Mouse (Mus musculus) heart, adult 2 months (tissue): ENCODE data around the gene Oas1g. TPM values are rescaled to one million over a fixed set of nuclear protein-coding genes. Genes with fewer than 3 reads are reported as not detected.

Experiments used
- DNase-seq, 2 experiments: peaks; one replicate each; pipeline ENCODE4 v3.0.0; 2021
- H3K27ac ChIP-seq: fragments of 200-600 bp; 2 replicates; pipeline ENCODE4 v1.8.1; 2022
- H3K27me3 ChIP-seq: fragments of 200-500 bp; 2 replicates; pipeline ENCODE4 v1.6.1; 2012; ENCODE audit warnings: mild to moderate bottlenecking, low read length, inconsistent platforms, mixed read lengths; ENCODE audit not compliant: control insufficient read depth, insufficient read depth
- H3K36me3 ChIP-seq: fragments of 200-500 bp; 2 replicates; pipeline ENCODE4 v1.6.1; 2012; ENCODE audit warnings: low read length, inconsistent platforms; ENCODE audit not compliant: control insufficient read depth, insufficient read depth
- H3K4me1 ChIP-seq: fragments of 200-500 bp; 2 replicates; pipeline ENCODE4 v1.6.1; 2011; ENCODE audit warnings: low read length; ENCODE audit not compliant: control insufficient read depth, insufficient read depth
- H3K4me3 ChIP-seq: fragments of 200-600 bp; 2 replicates; pipeline ENCODE4 v1.8.1; 2022
- H3K79me2 ChIP-seq: fragments of 200-500 bp; replicated peaks from 2 replicates; pipeline ENCODE4 v1.6.1; 2012; ENCODE audit warnings: mild to moderate bottlenecking, inconsistent platforms, low read length, moderate library complexity, mixed read lengths; ENCODE audit not compliant: control insufficient read depth, insufficient read depth
- H3K9ac ChIP-seq: fragments of 200-500 bp; 2 replicates; pipeline ENCODE4 v1.6.1; 2012; ENCODE audit warnings: low read depth, mild to moderate bottlenecking, control low read depth, inconsistent platforms, low read length, mixed read lengths
- CTCF ChIP-seq: fragments of 200-600 bp; IDR thresholded peaks from 2 replicates; pipeline ENCODE4 v1.8.1; 2022; ENCODE audit warnings: antibody characterized with exemption, mild to moderate bottlenecking, moderate library complexity
- EP300 ChIP-seq: fragments of 200-500 bp; IDR thresholded peaks from 2 replicates; pipeline ENCODE4 v1.6.1; 2011; ENCODE audit warnings: low read depth, low read length, control low read depth; ENCODE audit not compliant: insufficient read depth
- POLR2A ChIP-seq: fragments of 200-500 bp; IDR thresholded peaks from 2 replicates; pipeline ENCODE4 v1.6.1; 2011; ENCODE audit warnings: mild to moderate bottlenecking, low read depth, low read length, control low read depth; ENCODE audit not compliant: insufficient read depth
- WGBS: fragments of 180-500 bp; shearing (Covaris S2); methylation state at CpG from one replicate; pipeline ENCODE4 v1.1.7; 2018; 5-methylcytosine and 5-hydroxymethylcytosine counted together
- intact Hi-C: fragments of 180-260 bp; cut with DNase I; formaldehyde crosslinking; loops from one replicate; pipeline ENCODE4 v1.15.1; 2025
- polyA plus RNA-seq: library from polyadenylated mRNA; depleted of rRNA; stranded (reverse); fragments of >200 nt; gene quantifications from 2 replicates; pipeline ENCODE4 v1.2.3, GENCODE M21; 2012
- total RNA-seq, 2 experiments: library from RNA; stranded (reverse); gene quantifications; 2 replicates each; pipeline ENCODE4 v1.2.3; 2021

Oas1g gene
- total and polyA plus RNA-seq, 3 experiments = 0.34 to 1.0 TPM; not detected in 1

DNA sequence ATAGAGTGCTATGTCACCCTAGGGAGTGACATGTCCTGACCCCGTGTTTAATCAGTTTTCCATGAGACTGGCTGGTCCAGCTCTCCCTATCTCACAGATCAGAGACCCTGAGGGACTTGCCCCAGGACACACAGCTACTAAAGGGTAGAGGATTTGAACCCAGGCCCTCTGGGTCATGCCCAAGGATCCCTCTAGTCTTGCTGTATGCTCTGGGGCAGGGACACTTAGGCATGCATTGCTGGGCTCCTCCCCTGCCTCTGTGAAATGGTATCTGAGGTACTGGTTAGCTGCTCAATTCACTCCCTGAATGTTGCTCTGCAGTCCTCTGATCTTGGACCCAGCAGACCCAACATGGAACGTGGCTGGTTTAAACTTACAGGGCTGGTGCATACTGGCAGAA lies 15.9 kb downstream of the Oas1g start:
- WGBS = 50% methylated on average over 2 of the region's 2 CpGs
- no peaks in the 10 kb centered on the region for H3K4me1 ChIP-seq
- H3K27ac ChIP-seq = no peak overlapping the region
- no peaks in the 10 kb centered on the region for H3K36me3 ChIP-seq
- no peak overlapping the region for H3K9ac ChIP-seq
- H3K27me3 ChIP-seq = no peaks in the 10 kb centered on the region; the same call in 1 of the 2 replicates
- no peak overlapping the region for H3K4me3 ChIP-seq
- no peak for TF ChIP-seq EP300
- no peak for TF ChIP-seq CTCF
- no peak for TF ChIP-seq POLR2A
- intact Hi-C loops = no loop called here
- no peaks in the 10 kb centered on the region for H3K79me2 ChIP-seq
- DNase-seq = no peak

DNA sequence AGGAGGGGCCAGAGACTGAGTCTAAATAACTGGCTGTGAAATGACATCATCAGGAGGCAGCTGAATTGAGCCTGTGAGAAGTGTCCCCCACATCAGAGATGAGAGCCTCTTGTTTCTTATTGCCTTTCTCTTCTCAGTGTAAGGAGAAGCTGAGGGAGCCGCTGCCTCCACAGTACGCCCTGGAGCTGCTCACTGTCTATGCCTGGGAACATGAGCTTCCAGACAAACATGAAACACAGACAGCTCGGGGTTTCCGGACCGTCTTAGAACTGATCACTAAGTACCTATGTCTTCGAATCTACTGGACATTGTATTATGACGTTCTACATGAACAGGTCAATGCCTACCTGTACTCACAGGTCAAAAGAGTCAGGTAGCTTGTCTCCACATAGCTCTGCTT lies 16.6 kb downstream of the Oas1g start:
- H3K4me3 ChIP-seq = no peak overlapping the region
- no peak overlapping the region for H3K27ac ChIP-seq
- no peaks in the 10 kb centered on the region for H3K36me3 ChIP-seq
- no peaks in the 10 kb centered on the region; the same call in 1 of the 2 replicates for H3K27me3 ChIP-seq
- no peak for TF ChIP-seq POLR2A
- no peak for TF ChIP-seq CTCF
- TF ChIP-seq EP300 = no peak
- H3K79me2 ChIP-seq = no peaks in the 10 kb centered on the region
- WGBS = 72% methylated on average over 7 of the region's 7 CpGs
- intact Hi-C loops = no loop called here
- H3K9ac ChIP-seq = no peak overlapping the region
- DNase-seq = no peak
- H3K4me1 ChIP-seq = no peaks in the 10 kb centered on the region

DNA sequence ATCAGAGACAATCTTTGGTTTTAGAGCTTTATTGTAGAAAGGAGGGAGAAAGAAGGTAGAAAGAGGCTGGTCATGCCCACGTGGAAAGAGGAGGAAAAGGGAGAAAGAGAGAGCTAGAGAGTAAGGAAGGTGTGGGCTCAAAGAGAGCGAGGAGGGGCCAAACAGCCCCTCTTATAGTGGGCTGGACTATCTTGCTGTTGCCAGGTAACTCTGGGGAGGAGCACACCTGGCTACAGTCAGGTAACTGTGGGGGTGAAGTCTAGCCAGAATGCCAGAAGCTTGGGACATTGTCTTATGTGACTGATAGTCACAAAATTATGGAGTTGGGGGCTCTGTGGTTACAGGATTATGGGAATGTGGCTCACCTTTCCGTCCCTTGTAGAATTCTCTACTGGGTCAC lies 17.3 kb downstream of the Oas1g start:
- Histone ChIP-seq H3K27me3 (no peaks in the 10 kb centered on the region; the same call in 1 of the 2 replicates), H3K36me3 (no peaks in the 10 kb centered on the region), H3K27ac (no peak overlapping the region), H3K4me3 (no peak overlapping the region), H3K79me2 (no peaks in the 10 kb centered on the region), H3K9ac (no peak overlapping the region), H3K4me1 (no peaks in the 10 kb centered on the region)
- intact Hi-C loops = no loop called here
- 52% methylated on average over 3 of the region's 3 CpGs for WGBS
- DNase-seq = no peak
- no peak for TF ChIP-seq CTCF
- no peak for TF ChIP-seq POLR2A

- Histone ChIP-seq H3K79me2 (no peaks in the 10 kb centered on the region), H3K9ac (no peak overlapping the region)
Observed at GRCm38 (mm10) chr5:120869436-120870015, 17.9 kb downstream of the Oas1g start.

GRCm38 (mm10) chr5:120865336-120865860 lies 22.0 kb downstream of the Oas1g start:
- WGBS = 59% methylated on average over 3 of the region's 3 CpGs
- peak; percentile 52 for TF ChIP-seq CTCF
- no peak for TF ChIP-seq POLR2A
- Histone ChIP-seq H3K27ac (no peak overlapping the region), H3K4me1 (no peaks in the 10 kb centered on the region), H3K79me2 (no peaks in the 10 kb centered on the region), H3K36me3 (no peaks in the 10 kb centered on the region), H3K27me3 (no peaks in the 10 kb centered on the region; the same call in 1 of the 2 replicates), H3K9ac (no peak overlapping the region), H3K4me3 (no peak overlapping the region)
- intact Hi-C loops = no loop called here
- DNase-seq = no peak

More at GRCm38 (mm10) chr5:120869436-120870015, 17.9 kb downstream of the Oas1g start:
- intact Hi-C loops = no loop called here
- TF ChIP-seq CTCF (no peak), EP300 (no peak), POLR2A (no peak)
- H3K36me3 ChIP-seq = no peaks in the 10 kb centered on the region
- H3K27me3 ChIP-seq = no peaks in the 10 kb centered on the region; the same call in 1 of the 2 replicates
- 75% methylated on average over 7 of the region's 7 CpGs for WGBS
- no peak for DNase-seq
- H3K4me3 ChIP-seq = no peak overlapping the region
- H3K27ac ChIP-seq = no peak overlapping the region
- no peaks in the 10 kb centered on the region for H3K4me1 ChIP-seq

DNA sequence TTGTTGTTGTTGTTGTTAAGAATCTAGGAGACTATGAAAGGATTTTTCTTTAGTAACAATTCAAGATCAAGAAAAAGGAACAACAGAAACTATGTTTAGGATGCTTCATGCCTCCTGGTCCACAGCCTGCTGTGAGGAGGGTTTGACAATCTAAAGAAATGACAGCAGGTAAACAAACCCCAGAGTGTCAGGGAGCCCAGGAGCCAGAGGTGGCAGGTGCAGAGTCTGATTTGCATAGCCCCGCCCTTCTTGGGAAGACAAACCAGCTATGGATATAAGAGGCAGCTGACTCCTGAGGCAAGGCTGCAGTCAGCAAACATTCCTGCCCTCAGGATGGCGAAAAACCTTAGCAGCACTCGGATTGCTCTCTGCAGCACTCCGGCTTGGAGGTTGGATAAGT lies 26.3 kb downstream of the Oas1g start, which contains the start of gene Oas1h:
TSS of gene Oas1h (plus strand) at position 301 of the 400 bp plus-strand sequence.
- Histone ChIP-seq H3K4me3 (no peak within 1 kb of the TSS), H3K79me2 (no peaks in the 10 kb centered on the region), H3K4me1 (no peaks in the 10 kb centered on the region), H3K9ac (no peak within 1 kb of the TSS), H3K27ac (no peak within 1 kb of the TSS), H3K27me3 (no peaks in the 10 kb centered on the region), H3K36me3 (no peaks in the 10 kb centered on the region)
- no peak for TF ChIP-seq POLR2A
- no peak for TF ChIP-seq EP300
- no peak for TF ChIP-seq CTCF
- intact Hi-C loops = no loop called here
- WGBS = 59% methylated on average over 4 of the region's 4 CpGs
- no peak for DNase-seq
